Mouse (Mus musculus): Measurements from ENCODE around the gene Siglecf. TPM values are rescaled to one million over a fixed set of nuclear protein-coding genes. Genes with fewer than 3 reads are reported as not detected.
A peak's percentile ranks its signal among the peaks of the same experiment; 100 is the strongest.

Gene Siglecf
- total and polyA plus RNA-seq, 3 experiments = 0.24 to 1.5 TPM; not detected in 1

DNA sequence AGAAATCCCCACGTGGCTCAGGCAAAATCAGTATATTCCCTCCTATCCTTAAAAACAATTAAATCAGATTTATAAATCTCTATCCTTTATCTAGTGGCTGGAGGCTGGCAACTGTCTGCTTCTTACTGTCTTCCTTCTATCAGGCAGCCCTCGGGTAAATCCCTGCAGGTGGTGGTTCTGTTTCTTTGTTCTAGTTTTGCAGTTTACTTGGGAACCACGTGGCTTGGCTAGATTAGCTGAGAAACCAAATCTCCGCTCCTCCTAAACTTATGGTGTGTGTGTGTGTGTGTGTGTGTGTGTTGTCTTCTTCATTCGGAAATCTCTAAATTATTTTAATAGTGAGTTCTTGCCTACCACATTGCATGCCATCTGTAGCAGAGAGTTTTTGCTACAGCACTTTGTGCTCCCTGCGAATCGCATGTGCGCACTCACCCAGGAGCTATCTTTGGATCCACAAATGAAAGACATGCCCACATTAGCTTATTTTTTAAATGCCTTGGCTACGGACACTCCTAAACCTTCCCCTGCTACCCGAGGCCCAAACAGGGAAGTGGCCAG, 24.8 kb upstream of the Siglecf start:
- Histone ChIP-seq H3K4me3 (ENCODE audit: low read depth, low read length) (no peak overlapping the region), H3K9me3 (replicated peaks) (no peaks in the 10 kb centered on the region), H3K4me1 (ENCODE audit: insufficient read depth, low read depth, low read length) (no peaks in the 10 kb centered on the region), H3K36me3 (replicated peaks) (no peaks in the 10 kb centered on the region), H3K27me3 (ENCODE audit: insufficient read depth, low read length) (no peaks in the 10 kb centered on the region)
- no peak for DNase-seq (ENCODE audit: low spot score)
- no peak for ATAC-seq (ENCODE audit: extremely low read depth, insufficient number of reproducible peaks, low FRiP score, poor library complexity, severe bottlenecking)
- TF ChIP-seq TAL1 (conservative IDR thresholded peaks at IDR 0.05; ENCODE audit: low read depth, low read length) (no peak), GATA1 (IDR thresholded peaks at IDR 0.05; ENCODE audit: borderline replicate concordance, low read length) (no peak), GATA2 (IDR thresholded peaks at IDR 0.05; ENCODE audit: borderline replicate concordance, low read depth, low read length) (no peak), POLR2AphosphoS5 (IDR thresholded peaks at IDR 0.05; ENCODE audit: insufficient replicate concordance, low read depth, low read length) (no peak), CTCF (IDR thresholded peaks at IDR 0.05; ENCODE audit: low read depth, low read length) (no peak)

GRCm38 (mm10) chr7:43328101-43328500, 23.0 kb upstream of the Siglecf start:
- TF ChIP-seq POLR2AphosphoS5 (IDR thresholded peaks at IDR 0.05; ENCODE audit: insufficient replicate concordance, low read depth, low read length) (no peak), CTCF (IDR thresholded peaks at IDR 0.05; ENCODE audit: low read depth, low read length) (no peak), GATA1 (IDR thresholded peaks at IDR 0.05; ENCODE audit: borderline replicate concordance, low read length) (no peak), TAL1 (conservative IDR thresholded peaks at IDR 0.05; ENCODE audit: low read depth, low read length) (no peak), GATA2 (IDR thresholded peaks at IDR 0.05; ENCODE audit: borderline replicate concordance, low read depth, low read length) (no peak)
- Histone ChIP-seq H3K9me3 (replicated peaks) (no peaks in the 10 kb centered on the region), H3K4me3 (ENCODE audit: low read depth, low read length) (no peak overlapping the region), H3K4me1 (ENCODE audit: insufficient read depth, low read depth, low read length) (no peaks in the 10 kb centered on the region), H3K36me3 (replicated peaks) (no peaks in the 10 kb centered on the region), H3K27me3 (ENCODE audit: insufficient read depth, low read length) (no peaks in the 10 kb centered on the region)
- no peak for ATAC-seq (ENCODE audit: extremely low read depth, insufficient number of reproducible peaks, low FRiP score, poor library complexity, severe bottlenecking)
- DNase-seq (ENCODE audit: low spot score) = no peak

DNA sequence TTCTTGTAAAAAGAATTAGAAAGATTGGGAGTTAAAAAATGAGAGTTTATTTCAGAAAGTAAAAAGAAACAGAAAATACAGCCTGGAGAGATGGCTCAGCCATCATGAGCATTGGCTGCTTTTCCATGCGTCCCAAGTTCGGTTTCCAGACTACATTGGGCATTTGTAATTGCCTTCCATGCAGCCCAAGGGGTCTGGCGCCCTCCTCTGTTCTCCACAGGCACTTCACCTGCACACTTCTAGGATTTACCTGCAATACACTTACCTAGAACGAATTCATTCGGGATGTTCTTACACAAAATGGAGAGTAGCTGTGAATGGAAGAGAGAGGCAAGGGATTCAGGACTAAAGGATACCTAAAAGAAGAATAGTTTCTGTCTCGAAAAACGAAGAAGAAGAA, 17.9 kb upstream of the Siglecf start:
- ATAC-seq (ENCODE audit: extremely low read depth, insufficient number of reproducible peaks, low FRiP score, poor library complexity, severe bottlenecking) (no peak), DNase-seq (ENCODE audit: low spot score) (no peak)
- H3K36me3 ChIP-seq (replicated peaks) = no peaks in the 10 kb centered on the region
- H3K27me3 ChIP-seq (ENCODE audit: insufficient read depth, low read length) = no peaks in the 10 kb centered on the region
- no peak overlapping the region for H3K4me3 ChIP-seq (ENCODE audit: low read depth, low read length)
- TF ChIP-seq CTCF (IDR thresholded peaks at IDR 0.05; ENCODE audit: low read depth, low read length) (0 out of 2 replicates have a peak, but pooled peaks have one; percentile 7), GATA2 (IDR thresholded peaks at IDR 0.05; ENCODE audit: borderline replicate concordance, low read depth, low read length) (no peak)
- H3K9me3 ChIP-seq (replicated peaks) = no peaks in the 10 kb centered on the region
- no peaks in the 10 kb centered on the region for H3K4me1 ChIP-seq (ENCODE audit: insufficient read depth, low read depth, low read length)

- ATAC-seq (ENCODE audit: extremely low read depth, insufficient number of reproducible peaks, low FRiP score, poor library complexity, severe bottlenecking) (no peak), DNase-seq (ENCODE audit: low spot score) (no peak)
- Histone ChIP-seq H3K4me1 (ENCODE audit: insufficient read depth, low read depth, low read length) (no peaks in the 10 kb centered on the region), H3K9me3 (replicated peaks) (no peaks in the 10 kb centered on the region), H3K4me3 (ENCODE audit: low read depth, low read length) (no peak overlapping the region), H3K27me3 (ENCODE audit: insufficient read depth, low read length) (no peaks in the 10 kb centered on the region), H3K36me3 (replicated peaks) (no peaks in the 10 kb centered on the region)
- TF ChIP-seq POLR2AphosphoS5 (IDR thresholded peaks at IDR 0.05; ENCODE audit: insufficient replicate concordance, low read depth, low read length) (no peak), CTCF (IDR thresholded peaks at IDR 0.05; ENCODE audit: low read depth, low read length) (no peak), GATA2 (IDR thresholded peaks at IDR 0.05; ENCODE audit: borderline replicate concordance, low read depth, low read length) (no peak), GATA1 (IDR thresholded peaks at IDR 0.05; ENCODE audit: borderline replicate concordance, low read length) (no peak), TAL1 (conservative IDR thresholded peaks at IDR 0.05; ENCODE audit: low read depth, low read length) (no peak)
Observed at GRCm38 (mm10) chr7:43333899-43334298, 17.2 kb upstream of the Siglecf start.

DNA sequence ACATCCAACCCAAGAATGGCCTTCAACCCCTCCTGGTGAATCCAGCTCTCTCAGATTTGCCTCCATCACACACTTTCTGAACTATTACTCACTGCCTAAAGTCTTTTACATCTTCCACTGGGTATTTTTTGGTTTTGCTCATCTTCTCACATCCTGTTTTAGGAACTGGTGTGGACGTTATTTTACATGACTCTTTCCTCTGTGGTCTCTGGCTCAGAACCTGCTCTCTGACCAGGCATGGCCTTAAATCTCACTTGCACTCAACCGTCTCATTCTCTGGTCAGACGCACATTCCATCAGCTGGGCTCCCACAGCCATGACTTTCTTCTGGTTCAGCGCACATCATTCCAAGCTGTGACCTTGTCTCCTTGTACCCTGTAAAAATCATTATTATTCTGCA, 10.4 kb upstream of the Siglecf start:
- Histone ChIP-seq H3K4me3 (ENCODE audit: low read depth, low read length) (no peak overlapping the region), H3K4me1 (ENCODE audit: insufficient read depth, low read depth, low read length) (peaks cover 5% of the 10 kb centered on the region), H3K9me3 (replicated peaks) (no peaks in the 10 kb centered on the region), H3K36me3 (replicated peaks) (no peaks in the 10 kb centered on the region), H3K27me3 (ENCODE audit: insufficient read depth, low read length) (peaks cover 5% of the 10 kb centered on the region)
- ATAC-seq (ENCODE audit: extremely low read depth, insufficient number of reproducible peaks, low FRiP score, poor library complexity, severe bottlenecking) (no peak), DNase-seq (ENCODE audit: low spot score) (no peak)
- TF ChIP-seq GATA1 (IDR thresholded peaks at IDR 0.05; ENCODE audit: borderline replicate concordance, low read length) = no peak
- no peak for TF ChIP-seq POLR2AphosphoS5 (IDR thresholded peaks at IDR 0.05; ENCODE audit: insufficient replicate concordance, low read depth, low read length)
- no peak for TF ChIP-seq TAL1 (conservative IDR thresholded peaks at IDR 0.05; ENCODE audit: low read depth, low read length)
- no peak for TF ChIP-seq CTCF (IDR thresholded peaks at IDR 0.05; ENCODE audit: low read depth, low read length)
- no peak for TF ChIP-seq GATA2 (IDR thresholded peaks at IDR 0.05; ENCODE audit: borderline replicate concordance, low read depth, low read length)

DNA sequence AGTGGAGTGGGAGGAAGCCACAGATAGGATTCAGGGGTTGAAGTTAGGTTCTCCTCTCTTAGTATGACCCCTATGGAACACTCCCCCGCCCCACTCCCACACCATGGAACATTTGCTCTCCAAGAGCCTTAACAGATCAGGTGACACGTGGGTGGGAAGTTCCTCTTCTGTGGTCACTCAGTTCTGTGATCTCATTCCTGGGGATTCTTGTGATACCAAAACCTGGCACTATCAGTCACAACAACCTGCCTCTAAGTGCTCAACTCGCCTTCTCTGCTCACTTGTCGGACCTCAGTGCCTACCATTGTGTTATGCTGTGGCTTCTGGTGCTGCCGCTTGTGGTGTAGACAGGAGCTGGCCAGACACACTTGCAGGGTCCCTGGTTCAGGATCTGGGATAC, 8.0 kb upstream of the Siglecf start:
- ATAC-seq (ENCODE audit: extremely low read depth, insufficient number of reproducible peaks, low FRiP score, poor library complexity, severe bottlenecking) (no peak), DNase-seq (ENCODE audit: low spot score) (no peak)

More for the DNA sequence above, 8.0 kb upstream of the Siglecf start:
- Histone ChIP-seq H3K4me1 (ENCODE audit: insufficient read depth, low read depth, low read length) (peaks cover 5% of the 10 kb centered on the region), H3K9me3 (replicated peaks) (no peaks in the 10 kb centered on the region), H3K4me3 (ENCODE audit: low read depth, low read length) (no peak overlapping the region), H3K36me3 (replicated peaks) (no peaks in the 10 kb centered on the region), H3K27me3 (ENCODE audit: insufficient read depth, low read length) (peaks cover 5% of the 10 kb centered on the region)
- no peak for TF ChIP-seq GATA1 (IDR thresholded peaks at IDR 0.05; ENCODE audit: borderline replicate concordance, low read length)
- no peak for TF ChIP-seq POLR2AphosphoS5 (IDR thresholded peaks at IDR 0.05; ENCODE audit: insufficient replicate concordance, low read depth, low read length)
- TF ChIP-seq TAL1 (conservative IDR thresholded peaks at IDR 0.05; ENCODE audit: low read depth, low read length) = no peak
- TF ChIP-seq CTCF (IDR thresholded peaks at IDR 0.05; ENCODE audit: low read depth, low read length) = no peak
- TF ChIP-seq GATA2 (IDR thresholded peaks at IDR 0.05; ENCODE audit: borderline replicate concordance, low read depth, low read length) = no peak
